Mouse (Mus musculus) heart, adult 8-10 months (tissue): ENCODE results near the gene Cfap206. TPM values are rescaled to one million over a fixed set of nuclear protein-coding genes. Genes with fewer than 3 reads are reported as not detected.

Experiments
- DNase-seq: peaks from one replicate; pipeline ENCODE4 v3.0.0; 2022; ENCODE audit warnings: low spot score
- total RNA-seq, 4 experiments: library from RNA; stranded (reverse); gene quantifications; 2 replicates each; pipeline ENCODE4 v1.2.4; 2022

Gene Cfap206
- total RNA-seq, 4 experiments from 2014 or later = 0.13 to 0.34 (median 0.34) TPM; not detected in 1

GRCm38 (mm10) chr4:34673721-34674120 is 56.3 kb downstream of the Cfap206 start:
- no peak for DNase-seq

- no peak for DNase-seq
Observed at GRCm38 (mm10) chr4:34667923-34668322, 62.1 kb downstream of the Cfap206 start.

- DNase-seq = no peak
Observed at GRCm38 (mm10) chr4:34661927-34662326, 68.1 kb downstream of the Cfap206 start.

GRCm38 (mm10) chr4:34661514-34661913 is 68.5 kb downstream of the Cfap206 start:
- DNase-seq = no peak

GRCm38 (mm10) chr4:34659012-34659411 is 71.0 kb downstream of the Cfap206 start:
- no peak for DNase-seq

- DNase-seq = no peak
Observed at GRCm38 (mm10) chr4:34656101-34656500, 73.9 kb downstream of the Cfap206 start.

- DNase-seq = no peak
Observed at GRCm38 (mm10) chr4:34653179-34653578, 76.8 kb downstream of the Cfap206 start.

- no peak for DNase-seq
Observed at GRCm38 (mm10) chr4:34644779-34645178, 85.2 kb downstream of the Cfap206 start.

- DNase-seq = no peak
Observed at GRCm38 (mm10) chr4:34640731-34641130, 89.3 kb downstream of the Cfap206 start.

GRCm38 (mm10) chr4:34639745-34640364 is 90.2 kb downstream of the Cfap206 start:
- no peak for DNase-seq

Other genes with a start within 250 kb of the Cfap206 start
- 10 to 100 TPM; 53.3 to 58.5 (median 56.8) TPM for gene Akirin2, start 179.3 kb downstream of the Cfap206 start, total RNA-seq
- gene Orc3, start 115.3 kb downstream of the Cfap206 start, total RNA-seq = 10 to 100 TPM; 32.9 to 36.3 (median 34.1) TPM
- gene Rars2, start 115.2 kb downstream of the Cfap206 start, total RNA-seq = 10 to 100 TPM; 23.0 to 27.2 (median 26.1) TPM
- 10 to 100 TPM; 12.8 to 15.3 (median 13.9) TPM for gene Slc35a1, start 42.8 kb downstream of the Cfap206 start, total RNA-seq
- not detected for gene Gm136, start 26.1 kb upstream of the Cfap206 start, total RNA-seq
- 10 to 100 TPM; 60.6 to 80.8 (median 65.2) TPM for gene Smim8, start 48.2 kb upstream of the Cfap206 start, total RNA-seq
- 10 to 100 TPM; 13.0 to 16.2 (median 14.5) TPM for gene Zfp292, start 152.8 kb upstream of the Cfap206 start, total RNA-seq
- not detected for gene Cga, start 163.6 kb upstream of the Cfap206 start, total RNA-seq